Mouse (Mus musculus): ENCODE measurements at regions not wholly inside any gene's neighbourhood (a gene's known extent, or its start where the extent isn't known, plus 50 kb on each side); places are given as distances from the start of the nearest gene placed in this dataset.
A peak's percentile ranks its signal among the peaks of the same experiment; 100 is the strongest.
"Not testable (repeated sequence)": the region's sequence is repeated elsewhere in the genome, so short reads cannot be mapped to it uniquely, and the experiment has no call there.

GRCm38 (mm10) chr16:30697806-30698205 is 98.3 kb downstream of the Fam43a start:
- H3K9ac ChIP-seq (replicated peaks; ENCODE audit: low read length), result no peak overlapping the region
- H3K27ac ChIP-seq (replicated peaks; ENCODE audit: low read depth, low read length), result no peak overlapping the region
- no peaks in the 10 kb centered on the region for H3K27me3 ChIP-seq (ENCODE audit: control insufficient read depth, insufficient read depth, low read length)
- no peak overlapping the region for H3K4me3 ChIP-seq (ENCODE audit: low read depth, low read length)
- H3K36me3 ChIP-seq (replicated peaks; ENCODE audit: control insufficient read depth, insufficient read depth, low read depth, low read length), result no peaks in the 10 kb centered on the region
- H3K9me3 ChIP-seq (replicated peaks; ENCODE audit: control insufficient read depth, low read length), result no peaks in the 10 kb centered on the region
- H3K4me1 ChIP-seq (ENCODE audit: control insufficient read depth, insufficient read depth, low read length), result no peaks in the 10 kb centered on the region; the same call in none of the 2 replicates
- no peak for ATAC-seq (replicated peaks; ENCODE audit: insufficient number of reproducible peaks, low FRiP score, low TSS enrichment, low read depth)
- H3K4me2 ChIP-seq (ENCODE audit: low read depth, low read length), result no peak overlapping the region
- 53% methylated on average over 2 of the region's 2 CpGs for WGBS
- peak; percentile 11 for DNase-seq (ENCODE audit: low spot score)

GRCm38 (mm10) chr16:30703831-30704230 is 104.3 kb downstream of the Fam43a start:
- no peaks in the 10 kb centered on the region for H3K4me1 ChIP-seq (ENCODE audit: control insufficient read depth, insufficient read depth, low read length)
- no peak overlapping the region for H3K27ac ChIP-seq (replicated peaks; ENCODE audit: low read depth, low read length)
- ATAC-seq (replicated peaks; ENCODE audit: insufficient number of reproducible peaks, low FRiP score, low TSS enrichment, low read depth), result no peak
- H3K4me2 ChIP-seq (ENCODE audit: low read depth, low read length), result no peak overlapping the region
- no peak overlapping the region for H3K4me3 ChIP-seq (ENCODE audit: low read depth, low read length)
- no peaks in the 10 kb centered on the region for H3K9me3 ChIP-seq (replicated peaks; ENCODE audit: control insufficient read depth, low read length)
- H3K9ac ChIP-seq (replicated peaks; ENCODE audit: low read length), result no peak overlapping the region
- H3K36me3 ChIP-seq (replicated peaks; ENCODE audit: control insufficient read depth, insufficient read depth, low read depth, low read length), result no peaks in the 10 kb centered on the region
- 88% methylated on average over 8 of the region's 8 CpGs for WGBS
- no peak for DNase-seq (ENCODE audit: low spot score)
- no peaks in the 10 kb centered on the region for H3K27me3 ChIP-seq (ENCODE audit: control insufficient read depth, insufficient read depth, low read length)

- H3K9ac ChIP-seq (replicated peaks; ENCODE audit: low read length), result no peak overlapping the region
- no peak for ATAC-seq (replicated peaks; ENCODE audit: insufficient number of reproducible peaks, low FRiP score, low TSS enrichment, low read depth)
- peak; percentile 48 for DNase-seq (ENCODE audit: low spot score)
- H3K27me3 ChIP-seq (ENCODE audit: control insufficient read depth, insufficient read depth, low read length), result no peaks in the 10 kb centered on the region
- H3K4me1 ChIP-seq (ENCODE audit: control insufficient read depth, insufficient read depth, low read length), result no peaks in the 10 kb centered on the region
- no peaks in the 10 kb centered on the region for H3K36me3 ChIP-seq (replicated peaks; ENCODE audit: control insufficient read depth, insufficient read depth, low read depth, low read length)
- H3K4me3 ChIP-seq (ENCODE audit: low read depth, low read length), result no peak overlapping the region
- 36% methylated on average over 15 of the region's 15 CpGs for WGBS
- H3K27ac ChIP-seq (replicated peaks; ENCODE audit: low read depth, low read length), result no peak overlapping the region
- H3K4me2 ChIP-seq (ENCODE audit: low read depth, low read length), result no peak overlapping the region
- no peaks in the 10 kb centered on the region for H3K9me3 ChIP-seq (replicated peaks; ENCODE audit: control insufficient read depth, low read length)
These were observed 110.0 kb downstream of the Fam43a start for GRCm38 (mm10) chr16:30709501-30709900.

- ATAC-seq (replicated peaks; ENCODE audit: insufficient number of reproducible peaks, low FRiP score, low TSS enrichment, low read depth) (no peak), DNase-seq (ENCODE audit: low spot score) (no peak)
- H3K36me3 ChIP-seq (replicated peaks; ENCODE audit: control insufficient read depth, insufficient read depth, low read depth, low read length), result no peaks in the 10 kb centered on the region
- no peaks in the 10 kb centered on the region for H3K27me3 ChIP-seq (ENCODE audit: control insufficient read depth, insufficient read depth, low read length)
- H3K9me3 ChIP-seq (replicated peaks; ENCODE audit: control insufficient read depth, low read length), result no peaks in the 10 kb centered on the region
- H3K9ac ChIP-seq (replicated peaks; ENCODE audit: low read length), result no peak overlapping the region
- H3K4me3 ChIP-seq (ENCODE audit: low read depth, low read length), result no peak overlapping the region
- H3K4me2 ChIP-seq (ENCODE audit: low read depth, low read length), result no peak overlapping the region
- H3K27ac ChIP-seq (replicated peaks; ENCODE audit: low read depth, low read length), result no peak overlapping the region
- no peaks in the 10 kb centered on the region for H3K4me1 ChIP-seq (ENCODE audit: control insufficient read depth, insufficient read depth, low read length)
- 83% methylated on average over 2 of the region's 2 CpGs for WGBS
These were observed 110.5 kb downstream of the Fam43a start for GRCm38 (mm10) chr16:30709975-30710374.

DNA sequence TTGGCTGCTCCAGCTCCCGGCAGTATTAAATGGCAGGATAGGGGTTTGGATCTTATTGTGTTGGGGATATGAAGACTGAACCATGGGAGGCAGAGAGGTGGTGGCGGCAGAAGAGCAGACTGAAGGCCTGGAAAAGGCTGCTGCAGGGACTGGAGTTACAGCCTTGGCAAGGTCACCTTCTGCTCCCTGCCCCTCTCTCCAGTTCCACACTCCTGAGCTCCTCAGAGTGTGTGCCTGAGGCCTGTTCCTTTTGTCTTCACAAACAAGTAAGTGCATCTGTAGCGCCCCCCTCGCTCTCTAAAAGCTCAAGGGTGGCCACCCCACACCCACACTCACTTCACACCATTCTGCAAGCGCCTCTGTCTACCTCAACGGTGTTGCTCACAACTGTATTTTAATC is 113.0 kb downstream of the Fam43a start:
- no peak overlapping the region for H3K9ac ChIP-seq (replicated peaks; ENCODE audit: low read length)
- H3K4me2 ChIP-seq (ENCODE audit: low read depth, low read length), result no peak overlapping the region
- DNase-seq (ENCODE audit: low spot score) (no peak), ATAC-seq (replicated peaks; ENCODE audit: insufficient number of reproducible peaks, low FRiP score, low TSS enrichment, low read depth) (no peak)
- 81% methylated on average over 6 of the region's 6 CpGs for WGBS
- no peak overlapping the region for H3K27ac ChIP-seq (replicated peaks; ENCODE audit: low read depth, low read length)
- no peaks in the 10 kb centered on the region for H3K9me3 ChIP-seq (replicated peaks; ENCODE audit: control insufficient read depth, low read length)
- H3K36me3 ChIP-seq (replicated peaks; ENCODE audit: control insufficient read depth, insufficient read depth, low read depth, low read length), result no peaks in the 10 kb centered on the region
- H3K4me3 ChIP-seq (ENCODE audit: low read depth, low read length), result no peak overlapping the region
- H3K4me1 ChIP-seq (ENCODE audit: control insufficient read depth, insufficient read depth, low read length), result no peaks in the 10 kb centered on the region
- H3K27me3 ChIP-seq (ENCODE audit: control insufficient read depth, insufficient read depth, low read length), result no peaks in the 10 kb centered on the region

DNA sequence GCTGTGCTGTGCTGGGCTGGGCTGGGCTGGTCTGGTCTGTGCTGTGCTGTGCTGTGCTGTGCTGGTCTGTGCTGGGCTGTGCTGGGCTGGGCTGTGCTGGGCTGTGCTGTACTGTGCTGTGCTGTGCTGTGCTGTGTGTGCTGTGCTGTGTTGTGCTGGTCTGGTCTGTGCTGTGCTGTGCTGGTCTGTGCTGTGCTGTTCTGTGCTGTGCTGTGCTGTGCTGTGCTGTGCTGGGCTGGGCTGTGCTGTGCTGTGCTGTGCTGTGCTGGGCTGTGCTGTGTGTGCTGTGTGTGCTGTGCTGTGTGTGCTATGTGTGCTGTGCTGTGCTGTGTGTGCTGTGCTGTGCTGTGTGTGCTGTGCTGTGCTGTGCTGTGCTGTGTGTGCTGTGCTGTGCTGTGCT is 118.1 kb downstream of the Fam43a start:
- H3K9me3 ChIP-seq (replicated peaks; ENCODE audit: control insufficient read depth, low read length); ATAC-seq (replicated peaks; ENCODE audit: insufficient number of reproducible peaks, low FRiP score, low TSS enrichment, low read depth); H3K4me3 ChIP-seq (ENCODE audit: low read depth, low read length): not testable (repeated sequence)

GRCm38 (mm10) chr16:30720791-30721190 is 121.3 kb downstream of the Fam43a start:
- Histone ChIP-seq H3K4me1 (ENCODE audit: control insufficient read depth, insufficient read depth, low read length) (no peaks in the 10 kb centered on the region), H3K27ac (replicated peaks; ENCODE audit: low read depth, low read length) (no peak overlapping the region), H3K9me3 (replicated peaks; ENCODE audit: control insufficient read depth, low read length) (no peaks in the 10 kb centered on the region), H3K36me3 (replicated peaks; ENCODE audit: control insufficient read depth, insufficient read depth, low read depth, low read length) (no peaks in the 10 kb centered on the region), H3K27me3 (ENCODE audit: control insufficient read depth, insufficient read depth, low read length) (no peaks in the 10 kb centered on the region), H3K4me3 (ENCODE audit: low read depth, low read length) (no peak overlapping the region), H3K4me2 (ENCODE audit: low read depth, low read length) (no peak overlapping the region), H3K9ac (replicated peaks; ENCODE audit: low read length) (no peak overlapping the region)
- DNase-seq (ENCODE audit: low spot score) (no peak), ATAC-seq (replicated peaks; ENCODE audit: insufficient number of reproducible peaks, low FRiP score, low TSS enrichment, low read depth) (no peak)
- 74% methylated on average over 6 of the region's 6 CpGs for WGBS

More for the DNA sequence above, 118.1 kb downstream of the Fam43a start:
- not testable (repeated sequence) for H3K27ac ChIP-seq (replicated peaks; ENCODE audit: low read depth, low read length); H3K9ac ChIP-seq (replicated peaks; ENCODE audit: low read length); H3K4me1 ChIP-seq (ENCODE audit: control insufficient read depth, insufficient read depth, low read length); DNase-seq (ENCODE audit: low spot score); H3K4me2 ChIP-seq (ENCODE audit: low read depth, low read length); H3K36me3 ChIP-seq (replicated peaks; ENCODE audit: control insufficient read depth, insufficient read depth, low read depth, low read length); H3K27me3 ChIP-seq (ENCODE audit: control insufficient read depth, insufficient read depth, low read length)

DNA sequence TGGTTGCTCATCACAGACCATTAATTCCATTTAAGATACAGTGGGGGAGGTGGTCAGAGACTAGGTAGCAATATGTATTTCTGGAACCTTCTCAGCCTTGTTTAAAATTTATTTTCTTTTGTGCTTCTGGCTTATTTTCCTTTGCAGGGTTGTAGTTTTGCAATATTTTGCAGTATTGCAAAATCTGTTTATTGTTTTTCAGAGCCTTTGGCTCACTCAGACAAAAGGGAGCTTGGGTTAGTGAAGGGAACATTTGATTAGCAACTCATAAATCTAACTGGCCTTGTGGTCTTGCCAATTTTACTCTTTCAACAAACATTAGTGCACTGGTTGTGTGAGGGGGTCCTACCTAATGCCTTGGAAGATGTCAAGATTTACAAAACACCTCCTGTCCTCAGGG is 121.7 kb downstream of the Fam43a start:
- no peak for ATAC-seq (replicated peaks; ENCODE audit: insufficient number of reproducible peaks, low FRiP score, low TSS enrichment, low read depth)
- H3K4me1 ChIP-seq (ENCODE audit: control insufficient read depth, insufficient read depth, low read length), result no peaks in the 10 kb centered on the region
- no peaks in the 10 kb centered on the region for H3K9me3 ChIP-seq (replicated peaks; ENCODE audit: control insufficient read depth, low read length)
- DNase-seq (ENCODE audit: low spot score), result no peak
- no peaks in the 10 kb centered on the region for H3K27me3 ChIP-seq (ENCODE audit: control insufficient read depth, insufficient read depth, low read length)
- H3K9ac ChIP-seq (replicated peaks; ENCODE audit: low read length), result no peak overlapping the region
- H3K36me3 ChIP-seq (replicated peaks; ENCODE audit: control insufficient read depth, insufficient read depth, low read depth, low read length), result no peaks in the 10 kb centered on the region
- no peak overlapping the region for H3K4me3 ChIP-seq (ENCODE audit: low read depth, low read length)
- H3K4me2 ChIP-seq (ENCODE audit: low read depth, low read length), result no peak overlapping the region
- H3K27ac ChIP-seq (replicated peaks; ENCODE audit: low read depth, low read length), result no peak overlapping the region

DNA sequence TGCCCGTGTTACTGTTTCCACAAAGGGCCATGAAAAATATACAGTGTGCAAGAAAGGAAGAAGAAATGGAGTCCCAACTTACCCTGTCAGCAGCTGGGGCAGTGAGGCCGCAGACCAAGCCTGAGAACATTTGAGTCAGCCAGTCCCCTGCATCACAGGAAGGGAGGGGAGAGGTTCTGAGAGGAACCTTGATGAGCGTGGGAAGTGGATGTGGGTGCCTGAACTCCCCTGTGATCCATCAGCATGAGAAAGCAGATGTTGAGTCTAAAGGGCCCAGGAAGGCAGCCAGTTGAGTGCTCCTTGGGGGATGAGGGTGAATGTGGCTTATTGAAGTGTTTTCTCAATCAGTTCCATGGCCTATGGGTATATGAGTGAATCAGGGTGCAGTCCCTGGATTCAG is 122.8 kb downstream of the Fam43a start:
- H3K27ac ChIP-seq (replicated peaks; ENCODE audit: low read depth, low read length), result no peak overlapping the region
- no peak overlapping the region for H3K9ac ChIP-seq (replicated peaks; ENCODE audit: low read length)
- H3K4me1 ChIP-seq (ENCODE audit: control insufficient read depth, insufficient read depth, low read length), result no peaks in the 10 kb centered on the region
- H3K36me3 ChIP-seq (replicated peaks; ENCODE audit: control insufficient read depth, insufficient read depth, low read depth, low read length), result no peaks in the 10 kb centered on the region
- ATAC-seq (replicated peaks; ENCODE audit: insufficient number of reproducible peaks, low FRiP score, low TSS enrichment, low read depth), result no peak
- H3K4me3 ChIP-seq (ENCODE audit: low read depth, low read length), result no peak overlapping the region
- no peak overlapping the region for H3K4me2 ChIP-seq (ENCODE audit: low read depth, low read length)
- DNase-seq (ENCODE audit: low spot score), result no peak
- 88% methylated on average over 3 of the region's 3 CpGs for WGBS
- H3K9me3 ChIP-seq (replicated peaks; ENCODE audit: control insufficient read depth, low read length), result no peaks in the 10 kb centered on the region
- H3K27me3 ChIP-seq (ENCODE audit: control insufficient read depth, insufficient read depth, low read length), result no peaks in the 10 kb centered on the region
